Mouse (Mus musculus) activated CD4-positive, CD25-positive, alpha-beta regulatory T cell, adult 9 weeks (primary cell): Measurements from ENCODE around the gene Pros1. TPM values are rescaled to one million over a fixed set of nuclear protein-coding genes. Genes with fewer than 3 reads are reported as not detected.

Source experiments
- polyA plus RNA-seq: library from polyadenylated mRNA; unstranded; fragments of 100-300 nt; shearing (Covaris generic); gene quantifications from one replicate; pipeline ENCODE4 v1.2.1, GENCODE M21; 2017

The Pros1 gene
- polyA plus RNA-seq, result 22.5 TPM

GRCm38 (mm10) chr16:62854191-62855068 lies at the start of gene Pros1:
Pros1 (plus strand) TSS chr16:62854307.

GRCm38 (mm10) chr16:62814491-62814890 lies 39.6 kb upstream of the Pros1 start, which contains the start of gene Stx19:
Stx19 (plus strand) TSS chr16:62814676.

GRCm38 (mm10) chr16:62846498-62847312 lies 7.4 kb upstream of the Pros1 start, which contains the start of gene Arl13b:
Arl13b (minus strand) TSS chr16:62847040.

Other genes starting within 250 kb of the Pros1 start
- gene Nsun3, start 67.5 kb upstream of the Pros1 start, polyA plus RNA-seq, result 21.3 TPM
- 0.61 TPM for gene Stx19, start 39.6 kb upstream of the Pros1 start, polyA plus RNA-seq
- 20.1 TPM for gene Arl13b, start 7.3 kb upstream of the Pros1 start, polyA plus RNA-seq